Mouse (Mus musculus) heart, embryonic 12.5 days (tissue): ENCODE measurements around the gene 1700025F22Rik. TPM values are rescaled to one million over a fixed set of nuclear protein-coding genes. Genes with fewer than 3 reads are reported as not detected.
"Not testable (repeated sequence)": the region's sequence is repeated elsewhere in the genome, so short reads cannot be mapped to it uniquely, and the experiment has no call there.

Experiments used
- ATAC-seq: fragments of 200-750 bp; cut with Nextera tagmentation; 2 replicates; pipeline ENCODE4 v1.8.0; 2017; ENCODE audit warnings: moderate TSS enrichment, moderate library complexity; ENCODE audit not compliant: insufficient number of reproducible peaks, low FRiP score
- H3K27ac ChIP-seq: fragments of 300-500 bp; sonication (generic); 2 replicates; pipeline ENCODE4 v1.5.1; 2016; ENCODE audit warnings: mild to moderate bottlenecking, moderate library complexity; ENCODE audit not compliant: poor library complexity, severe bottlenecking
- H3K27me3 ChIP-seq: fragments of 300-500 bp; sonication (generic); replicated peaks from 2 replicates; pipeline ENCODE4 v1.6.1; 2016; ENCODE audit warnings: mild to moderate bottlenecking, moderate library complexity
- H3K36me3 ChIP-seq: fragments of 300-500 bp; sonication (generic); 2 replicates; pipeline ENCODE4 v1.6.1; 2016; ENCODE audit warnings: mild to moderate bottlenecking, moderate library complexity
- H3K4me1 ChIP-seq: fragments of 300-500 bp; sonication (generic); replicated peaks from 2 replicates; pipeline ENCODE4 v1.6.1; 2016; ENCODE audit warnings: mild to moderate bottlenecking
- H3K4me2 ChIP-seq: fragments of 300-500 bp; sonication (generic); 2 replicates; pipeline ENCODE4 v1.6.1; 2016; ENCODE audit warnings: mild to moderate bottlenecking, moderate library complexity
- H3K4me3 ChIP-seq: fragments of 300-500 bp; sonication (generic); 2 replicates; pipeline ENCODE4 v1.5.1; 2016; ENCODE audit warnings: mild to moderate bottlenecking
- H3K9ac ChIP-seq: fragments of 300-500 bp; sonication (generic); 2 replicates; pipeline ENCODE4 v1.6.1; 2016; ENCODE audit warnings: mild to moderate bottlenecking, moderate library complexity
- H3K9me3 ChIP-seq: fragments of 300-500 bp; sonication (generic); replicated peaks from 2 replicates; pipeline ENCODE4 v1.6.1; 2016; ENCODE audit warnings: mild to moderate bottlenecking, moderate library complexity
- WGBS: fragments of 180-500 bp; shearing (Covaris S2); methylation state at CpG from one replicate; pipeline ENCODE4 v1.1.7; 2016; 5-methylcytosine and 5-hydroxymethylcytosine counted together
- polyA plus RNA-seq: library from polyadenylated mRNA; unstranded; fragments of >200 nt; fragmentation: Nextera tagmentation; extraction: Ambion mirVana; gene quantifications from 2 replicates; pipeline ENCODE4 v1.2.1, GENCODE M21; 2016

The 1700025F22Rik gene
- polyA plus RNA-seq, 1 experiment from 2014 or later = not detected

DNA sequence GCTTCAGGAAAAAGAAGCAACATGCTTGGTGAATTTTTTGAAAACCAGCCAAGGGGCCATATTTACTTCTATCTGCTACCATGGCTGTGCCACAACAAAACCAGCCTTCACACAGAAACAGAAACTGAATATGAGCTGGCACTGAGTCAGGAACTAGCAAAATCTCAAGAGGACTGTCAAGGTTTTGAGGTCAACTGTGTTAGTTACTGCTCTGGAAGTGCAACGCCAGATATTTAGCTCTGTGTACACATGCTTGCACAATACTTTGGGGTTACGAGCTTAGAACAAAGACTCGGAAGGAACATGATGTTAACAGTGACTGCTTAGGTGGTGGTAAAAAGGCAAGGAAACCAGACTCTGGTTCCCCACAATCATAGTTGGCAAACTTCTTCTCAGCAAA, 57.4 kb downstream of the 1700025F22Rik start:
- Histone ChIP-seq H3K4me3 (no peak overlapping the region), H3K9ac (no peak overlapping the region), H3K36me3 (no peaks in the 10 kb centered on the region), H3K9me3 (no peaks in the 10 kb centered on the region), H3K4me2 (no peak overlapping the region), H3K27ac (no peak overlapping the region), H3K27me3 (no peaks in the 10 kb centered on the region), H3K4me1 (no peaks in the 10 kb centered on the region)
- no peak for ATAC-seq
- 78% methylated on average over 3 of the region's 3 CpGs for WGBS

DNA sequence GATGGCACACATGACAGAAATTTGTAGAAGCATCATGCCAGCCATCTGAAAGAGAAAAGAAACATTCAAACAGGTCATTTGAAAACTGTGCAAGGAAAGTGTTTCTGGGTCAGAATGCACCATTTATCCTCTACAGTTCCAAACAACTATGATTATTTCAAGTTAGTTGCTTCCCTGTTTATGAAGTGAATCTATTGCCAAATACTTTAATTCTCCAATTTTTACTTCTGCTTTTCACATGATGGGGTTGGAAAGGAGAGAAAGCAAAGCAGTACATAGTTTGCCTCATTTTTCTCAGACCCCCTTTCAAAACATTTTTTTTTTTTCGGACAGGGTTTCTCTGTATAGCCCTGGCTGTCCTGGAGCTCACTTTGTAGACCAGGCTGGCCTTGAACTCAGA, 63.2 kb downstream of the 1700025F22Rik start:
- Histone ChIP-seq H3K9ac (no peak overlapping the region), H3K9me3 (no peaks in the 10 kb centered on the region), H3K36me3 (no peaks in the 10 kb centered on the region), H3K4me2 (no peak overlapping the region), H3K27me3 (no peaks in the 10 kb centered on the region), H3K4me3 (no peak overlapping the region), H3K4me1 (no peaks in the 10 kb centered on the region), H3K27ac (no peak overlapping the region)
- 66% methylated on average over 1 of the region's 1 CpGs for WGBS
- ATAC-seq = no peak

DNA sequence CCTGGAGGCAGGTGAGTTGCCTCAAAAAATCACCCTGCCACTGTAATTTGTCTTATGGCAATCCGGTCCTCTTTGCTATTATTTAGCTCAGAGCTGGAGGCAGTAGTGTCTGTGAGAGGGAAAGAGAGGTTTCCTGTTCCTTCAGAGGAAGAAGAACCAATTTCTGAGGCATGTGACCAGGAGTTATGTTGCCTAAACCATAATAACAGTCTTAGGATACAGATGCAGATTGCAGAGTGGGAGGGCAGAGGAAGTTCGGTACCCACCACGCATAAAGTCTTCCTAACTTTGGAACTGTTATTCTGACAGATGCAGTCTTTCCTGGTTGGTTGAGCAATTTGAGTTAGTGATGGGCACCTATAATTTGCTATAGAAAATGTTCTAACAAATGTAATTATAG, 66.7 kb downstream of the 1700025F22Rik start:
- no peak overlapping the region for H3K4me3 ChIP-seq

DNA sequence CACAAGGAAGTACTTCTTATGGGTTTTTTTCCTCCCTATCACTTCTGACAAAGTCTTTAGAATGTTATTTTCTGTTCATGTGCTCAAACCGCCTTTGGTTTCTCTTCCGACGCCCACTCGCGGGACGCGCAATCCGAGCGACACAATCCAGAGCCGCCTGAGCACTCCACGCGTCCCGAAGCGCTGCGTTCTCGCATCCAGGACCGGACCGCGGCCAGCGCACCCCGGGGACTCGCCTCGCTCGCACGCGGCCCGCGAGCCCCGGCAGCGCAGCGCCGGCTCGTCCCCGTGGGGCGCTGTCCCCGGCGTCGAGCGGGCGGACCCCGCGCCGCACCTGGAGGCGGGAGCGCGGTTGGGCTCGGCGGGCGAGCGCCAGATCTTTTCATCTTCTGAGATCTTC, 73.0 kb downstream of the 1700025F22Rik start:
- peak overlapping the region; percentile 44 for H3K4me3 ChIP-seq
- H3K9ac ChIP-seq = 0 out of 2 replicates have a peak overlapping the region, but pooled peaks have one; percentile 37
- 3% methylated on average over 50 of the region's 50 CpGs for WGBS
- H3K4me2 ChIP-seq = peak overlapping the region; percentile 70
- not testable (repeated sequence) for ATAC-seq, H3K9me3 ChIP-seq, H3K27me3 ChIP-seq, H3K27ac ChIP-seq, H3K4me1 ChIP-seq, H3K36me3 ChIP-seq

More for the DNA sequence above, 66.7 kb downstream of the 1700025F22Rik start:
- no peak overlapping the region for H3K9ac ChIP-seq
- ATAC-seq = no peak
- H3K4me2 ChIP-seq = no peak overlapping the region
- H3K27me3 ChIP-seq = peaks cover 9% of the 10 kb centered on the region; the same call in 1 of the 2 replicates
- no peaks in the 10 kb centered on the region for H3K4me1 ChIP-seq
- 72% methylated on average over 3 of the region's 3 CpGs for WGBS
- H3K27ac ChIP-seq = no peak overlapping the region
- H3K36me3 ChIP-seq = no peaks in the 10 kb centered on the region
- no peaks in the 10 kb centered on the region for H3K9me3 ChIP-seq

Other genes starting within 250 kb of the 1700025F22Rik start
- not detected in 2 replicates for gene Zp1, start 244.7 kb downstream of the 1700025F22Rik start, polyA plus RNA-seq
- 0.09 TPM in 1 of 2 replicates, not detected in the other for gene Ptgdr2, start 228.2 kb downstream of the 1700025F22Rik start, polyA plus RNA-seq
- 20.1 and 21.6 TPM in 2 replicates for gene Ccdc86, start 216.1 kb downstream of the 1700025F22Rik start, polyA plus RNA-seq
- gene Ms4a10, start 190.7 kb downstream of the 1700025F22Rik start, polyA plus RNA-seq = not detected in 2 replicates
- gene Ms4a15, start 172.1 kb downstream of the 1700025F22Rik start, polyA plus RNA-seq = not detected in 2 replicates
- not detected in 2 replicates for gene Ms4a18, start 147.3 kb downstream of the 1700025F22Rik start, polyA plus RNA-seq
- gene Ms4a8a, start 84.2 kb downstream of the 1700025F22Rik start, polyA plus RNA-seq = not detected in 2 replicates
- not detected in 2 replicates for gene 1700017D01Rik, start 34.4 kb downstream of the 1700025F22Rik start, polyA plus RNA-seq
- gene Ms4a13, start 31.4 kb upstream of the 1700025F22Rik start, polyA plus RNA-seq = not detected in 2 replicates
- not detected in 2 replicates for gene Ms4a12, start 67.1 kb upstream of the 1700025F22Rik start, polyA plus RNA-seq
- not detected in 2 replicates for gene Ms4a1, start 100.9 kb upstream of the 1700025F22Rik start, polyA plus RNA-seq
- not detected in 2 replicates for gene Ms4a5, start 118.6 kb upstream of the 1700025F22Rik start, polyA plus RNA-seq
- gene Ms4a14, start 149.1 kb upstream of the 1700025F22Rik start, polyA plus RNA-seq = not detected in 2 replicates
- gene Ms4a7, start 170.8 kb upstream of the 1700025F22Rik start, polyA plus RNA-seq = 0.27 and 1.0 TPM in 2 replicates
- 0.55 and 1.1 TPM in 2 replicates for gene Ms4a4a, start 210.2 kb upstream of the 1700025F22Rik start, polyA plus RNA-seq
- not detected in 2 replicates for gene Ms4a4c, start 239.4 kb upstream of the 1700025F22Rik start, polyA plus RNA-seq